Mouse (Mus musculus) ES-E14 (cell line): Measurements from ENCODE around the gene Atp1b1.

Experiments used
- CHD2 ChIP-seq: IDR thresholded peaks from 2 replicates; pipeline ENCODE4 v1.6.1; 2014; ENCODE audit warnings: mild to moderate bottlenecking, low read depth, low read length, inconsistent platforms
- HCFC1 ChIP-seq: IDR thresholded peaks from 2 replicates; pipeline ENCODE4 v1.6.1; 2012; ENCODE audit warnings: low read length, inconsistent platforms, borderline replicate concordance; ENCODE audit not compliant: insufficient read depth

DNA sequence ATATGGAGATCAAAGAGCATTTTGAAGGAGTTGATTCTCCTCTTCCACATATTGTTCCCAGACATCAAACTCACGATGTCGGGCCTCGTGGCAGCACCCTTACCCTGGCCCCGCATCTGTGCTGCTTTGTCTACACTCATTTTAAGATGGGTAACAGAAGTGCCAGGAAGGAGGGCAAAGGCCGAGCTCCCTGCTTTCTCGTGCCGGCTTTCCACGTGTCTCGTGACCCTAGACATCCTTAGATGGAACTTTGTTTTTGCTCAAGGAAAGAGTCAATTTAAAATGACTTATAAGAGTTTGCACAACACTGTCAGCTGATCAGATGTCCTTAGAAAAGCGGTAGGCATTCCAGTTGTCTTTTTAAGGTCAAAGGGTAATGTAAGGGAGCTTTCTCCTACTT lies 39.8 kb downstream of the Atp1b1 start:
- TF ChIP-seq HCFC1: no peak
- no peak for TF ChIP-seq CHD2
